Mouse (Mus musculus): ENCODE results near the gene Casq2. TPM values are rescaled to one million over a fixed set of nuclear protein-coding genes. Genes with fewer than 3 reads are reported as not detected.

Gene Casq2
- total RNA-seq, 2 experiments from 2014 or later, result 0.44 to 0.89 TPM

- intact Hi-C loops (cut with DNase I), result no loop called here
- DNase-seq, result no peak
These were observed 102.8 kb downstream of the Casq2 start for GRCm38 (mm10) chr3:102188972-102189371.

DNA sequence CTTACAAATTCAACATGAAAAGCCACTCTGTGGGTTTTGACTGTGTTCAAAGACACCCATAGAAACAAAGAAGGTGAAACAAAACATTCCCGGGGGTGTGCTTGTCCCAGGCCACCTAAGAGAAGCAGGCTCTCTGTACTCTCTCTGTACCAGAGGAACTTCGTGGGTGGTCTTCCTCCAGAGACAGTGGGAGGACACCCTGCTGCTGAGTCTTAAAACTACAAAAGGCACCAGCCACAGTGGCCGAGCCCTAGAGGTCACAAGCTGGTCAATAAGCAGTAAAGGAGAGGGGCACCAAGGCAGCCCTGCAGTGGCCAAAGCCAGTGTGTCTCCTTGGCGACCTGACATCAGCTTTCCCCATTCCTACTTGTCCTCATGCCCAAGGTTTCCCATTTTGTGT, 103.8 kb downstream of the Casq2 start:
- intact Hi-C loops (cut with DNase I), result no loop called here
- DNase-seq, result no peak

- no peak for DNase-seq
- intact Hi-C loops (cut with DNase I), result no loop called here
These were observed 104.4 kb downstream of the Casq2 start for GRCm38 (mm10) chr3:102190642-102191041.

GRCm38 (mm10) chr3:102191575-102191974, 105.4 kb downstream of the Casq2 start:
- intact Hi-C loops (cut with DNase I), result no loop called here
- no peak for DNase-seq

GRCm38 (mm10) chr3:102192621-102193020, 106.4 kb downstream of the Casq2 start:
- no peak for DNase-seq
- intact Hi-C loops (cut with DNase I), result no loop called here

- intact Hi-C loops (cut with DNase I), result no loop called here
- DNase-seq, result no peak
These were observed 107.5 kb downstream of the Casq2 start for GRCm38 (mm10) chr3:102193488-102194290.

GRCm38 (mm10) chr3:102194291-102195051, 108.3 kb downstream of the Casq2 start:
- intact Hi-C loops (cut with DNase I), result no loop called here
- no peak for DNase-seq

GRCm38 (mm10) chr3:102195762-102196161, 109.5 kb downstream of the Casq2 start:
- no peak for DNase-seq
- intact Hi-C loops (cut with DNase I), result no loop called here

Other genes starting within 250 kb of the Casq2 start
- gene Mab21l3, start 237.5 kb upstream of the Casq2 start, total RNA-seq (2021), result under 1 TPM; 0.16 to 0.28 TPM
- gene Slc22a15, start 162.0 kb upstream of the Casq2 start, total RNA-seq (2021), result 10 to 100 TPM; 17.5 to 17.8 TPM
- gene Nhlh2, start 76.3 kb upstream of the Casq2 start, total RNA-seq (2021), result 1 to 10 TPM; 2.4 to 3.5 TPM
- 10 to 100 TPM; 10.4 to 12.8 TPM for gene Vangl1, start 118.3 kb downstream of the Casq2 start, total RNA-seq (2021)